Mouse (Mus musculus) forebrain, embryonic 12.5 days (tissue): Measurements from ENCODE around the gene Kcnj15. TPM values are rescaled to one million over a fixed set of nuclear protein-coding genes. Genes with fewer than 3 reads are reported as not detected.

ENCODE experiments used
- ATAC-seq: fragments of 200-750 bp; cut with Nextera tagmentation; 2 replicates; pipeline ENCODE4 v1.8.0; 2017; ENCODE audit warnings: moderate TSS enrichment; ENCODE audit not compliant: low FRiP score
- H3K27ac ChIP-seq: fragments of 300-500 bp; sonication (generic); 2 replicates; pipeline ENCODE4 v1.5.1; 2016; ENCODE audit warnings: mild to moderate bottlenecking
- H3K27me3 ChIP-seq: fragments of 300-500 bp; sonication (generic); 2 replicates; pipeline ENCODE4 v1.6.1; 2016; ENCODE audit warnings: mild to moderate bottlenecking
- H3K36me3 ChIP-seq: fragments of 300-500 bp; sonication (generic); replicated peaks from 2 replicates; pipeline ENCODE4 v1.6.1; 2016; ENCODE audit warnings: mild to moderate bottlenecking
- H3K4me1 ChIP-seq: fragments of 300-500 bp; sonication (generic); 2 replicates; pipeline ENCODE4 v1.6.1; 2016
- H3K4me2 ChIP-seq: fragments of 300-500 bp; sonication (generic); 2 replicates; pipeline ENCODE4 v1.6.1; 2016; ENCODE audit warnings: mild to moderate bottlenecking, moderate library complexity
- H3K4me3 ChIP-seq: fragments of 300-500 bp; sonication (generic); replicated peaks from 2 replicates; pipeline ENCODE4 v1.5.1; 2016; ENCODE audit warnings: mild to moderate bottlenecking
- H3K9ac ChIP-seq: fragments of 300-500 bp; sonication (generic); 2 replicates; pipeline ENCODE4 v1.6.1; 2016; ENCODE audit warnings: mild to moderate bottlenecking
- H3K9me3 ChIP-seq: fragments of 300-500 bp; sonication (generic); 2 replicates; pipeline ENCODE4 v1.6.1; 2016
- WGBS: fragments of 180-500 bp; shearing (Covaris S2); methylation state at CpG from one replicate; pipeline ENCODE4 v1.1.7; 2016; 5-methylcytosine and 5-hydroxymethylcytosine counted together
- polyA plus RNA-seq: library from polyadenylated mRNA; unstranded; fragments of >200 nt; fragmentation: Nextera tagmentation; extraction: Ambion mirVana; gene quantifications from 2 replicates; pipeline ENCODE4 v1.2.1, GENCODE M21; 2016

Kcnj15 gene
- polyA plus RNA-seq, result 0.14 and 0.24 TPM in 2 replicates

GRCm38 (mm10) chr16:95257266-95257894, at the start of gene Kcnj15:
TSS of gene Kcnj15 (plus strand) at chr16:95257558.
- no peaks in the 10 kb centered on the region for H3K4me1 ChIP-seq
- no peak for ATAC-seq
- H3K4me3 ChIP-seq, result no peak within 1 kb of the TSS
- no peak within 1 kb of the TSS for H3K27ac ChIP-seq
- no peak within 1 kb of the TSS for H3K4me2 ChIP-seq
- no peaks in the 10 kb centered on the region for H3K27me3 ChIP-seq
- H3K36me3 ChIP-seq, result no peaks in the 10 kb centered on the region
- H3K9ac ChIP-seq, result no peak within 1 kb of the TSS
- no peaks in the 10 kb centered on the region for H3K9me3 ChIP-seq
- 34% methylated on average over 6 of the region's 6 CpGs for WGBS

GRCm38 (mm10) chr16:95208243-95208642, 49.1 kb upstream of the Kcnj15 start:
- ATAC-seq, result no peak
- Histone ChIP-seq H3K9me3 (no peaks in the 10 kb centered on the region), H3K27ac (no peak overlapping the region), H3K36me3 (no peaks in the 10 kb centered on the region), H3K9ac (no peak overlapping the region), H3K4me2 (no peak overlapping the region), H3K27me3 (no peaks in the 10 kb centered on the region), H3K4me3 (no peak overlapping the region), H3K4me1 (no peaks in the 10 kb centered on the region)
- 85% methylated on average over 7 of the region's 7 CpGs for WGBS

DNA sequence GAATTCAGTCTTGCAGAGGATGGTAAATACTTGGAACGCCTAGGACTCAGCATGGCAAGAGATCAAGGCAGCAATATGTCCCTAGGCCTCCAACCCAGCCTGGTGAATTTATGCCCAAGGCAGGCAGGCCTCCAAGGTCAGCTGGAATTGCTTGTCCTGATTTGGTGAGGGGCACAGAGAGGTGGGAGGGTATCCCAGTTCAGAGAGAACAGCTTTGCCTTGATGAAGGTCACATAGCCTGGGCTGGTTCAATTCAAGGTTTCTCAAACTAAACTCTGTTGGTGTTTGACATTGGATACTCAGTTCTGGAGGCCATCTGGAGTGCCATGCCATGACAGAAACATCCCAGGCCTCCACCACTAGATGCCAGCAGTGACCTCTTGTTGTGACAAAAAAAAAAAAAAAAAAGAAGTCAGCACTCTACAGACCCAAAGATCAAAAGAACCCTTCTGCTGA, 48.3 kb upstream of the Kcnj15 start:
- H3K27ac ChIP-seq, result no peak overlapping the region
- no peak overlapping the region for H3K4me3 ChIP-seq
- 74% methylated on average over 1 of the region's 1 CpGs for WGBS
- H3K27me3 ChIP-seq, result no peaks in the 10 kb centered on the region
- no peaks in the 10 kb centered on the region for H3K9me3 ChIP-seq
- no peak overlapping the region for H3K4me2 ChIP-seq
- no peak for ATAC-seq
- no peak overlapping the region for H3K9ac ChIP-seq
- H3K36me3 ChIP-seq, result no peaks in the 10 kb centered on the region
- no peaks in the 10 kb centered on the region for H3K4me1 ChIP-seq

GRCm38 (mm10) chr16:95214251-95215197, 42.8 kb upstream of the Kcnj15 start:
- Histone ChIP-seq H3K4me3 (no peak overlapping the region), H3K9ac (no peak overlapping the region), H3K27me3 (no peaks in the 10 kb centered on the region), H3K36me3 (no peaks in the 10 kb centered on the region), H3K27ac (no peak overlapping the region), H3K9me3 (no peaks in the 10 kb centered on the region), H3K4me2 (no peak overlapping the region), H3K4me1 (no peaks in the 10 kb centered on the region)
- no peak for ATAC-seq
- 81% methylated on average over 7 of the region's 7 CpGs for WGBS

- no peak overlapping the region for H3K4me3 ChIP-seq
- H3K36me3 ChIP-seq, result no peaks in the 10 kb centered on the region
- H3K4me1 ChIP-seq, result no peaks in the 10 kb centered on the region
- 67% methylated on average over 9 of the region's 9 CpGs for WGBS
- H3K9me3 ChIP-seq, result no peaks in the 10 kb centered on the region
- H3K4me2 ChIP-seq, result no peak overlapping the region
- no peak overlapping the region for H3K9ac ChIP-seq
- no peak for ATAC-seq
- H3K27me3 ChIP-seq, result no peaks in the 10 kb centered on the region
- H3K27ac ChIP-seq, result no peak overlapping the region
These were observed 41.6 kb upstream of the Kcnj15 start for GRCm38 (mm10) chr16:95215782-95216181.

GRCm38 (mm10) chr16:95216346-95216745, 41.0 kb upstream of the Kcnj15 start:
- no peaks in the 10 kb centered on the region for H3K4me1 ChIP-seq
- H3K27me3 ChIP-seq, result no peaks in the 10 kb centered on the region
- ATAC-seq, result no peak
- H3K36me3 ChIP-seq, result no peaks in the 10 kb centered on the region
- H3K9ac ChIP-seq, result no peak overlapping the region
- 89% methylated on average over 7 of the region's 7 CpGs for WGBS
- no peak overlapping the region for H3K4me2 ChIP-seq
- H3K9me3 ChIP-seq, result no peaks in the 10 kb centered on the region
- no peak overlapping the region for H3K4me3 ChIP-seq
- no peak overlapping the region for H3K27ac ChIP-seq

DNA sequence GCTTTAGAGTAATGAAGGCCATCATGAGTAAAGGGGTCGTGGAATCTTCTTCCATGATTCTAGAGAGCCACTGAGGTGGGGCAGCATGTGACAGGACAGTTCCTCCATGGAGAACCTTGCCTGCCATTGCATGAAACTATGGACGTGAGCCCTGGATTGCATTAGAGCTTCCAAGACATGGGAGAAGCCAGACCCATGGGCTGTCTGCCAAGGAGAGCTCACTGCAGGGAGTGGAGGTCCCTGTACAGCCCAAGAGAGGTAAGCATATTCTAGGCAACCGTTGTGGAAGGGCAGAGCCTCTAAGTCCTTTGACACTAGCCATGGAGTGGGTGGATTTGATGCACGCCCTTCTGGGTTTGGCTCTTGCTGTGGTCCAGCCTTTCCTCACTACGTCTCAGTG, 40.5 kb upstream of the Kcnj15 start:
- Histone ChIP-seq H3K4me3 (no peak overlapping the region), H3K27ac (no peak overlapping the region), H3K4me2 (no peak overlapping the region), H3K4me1 (no peaks in the 10 kb centered on the region), H3K9ac (no peak overlapping the region), H3K27me3 (no peaks in the 10 kb centered on the region), H3K9me3 (no peaks in the 10 kb centered on the region), H3K36me3 (no peaks in the 10 kb centered on the region)
- no peak for ATAC-seq
- 88% methylated on average over 5 of the region's 5 CpGs for WGBS

DNA sequence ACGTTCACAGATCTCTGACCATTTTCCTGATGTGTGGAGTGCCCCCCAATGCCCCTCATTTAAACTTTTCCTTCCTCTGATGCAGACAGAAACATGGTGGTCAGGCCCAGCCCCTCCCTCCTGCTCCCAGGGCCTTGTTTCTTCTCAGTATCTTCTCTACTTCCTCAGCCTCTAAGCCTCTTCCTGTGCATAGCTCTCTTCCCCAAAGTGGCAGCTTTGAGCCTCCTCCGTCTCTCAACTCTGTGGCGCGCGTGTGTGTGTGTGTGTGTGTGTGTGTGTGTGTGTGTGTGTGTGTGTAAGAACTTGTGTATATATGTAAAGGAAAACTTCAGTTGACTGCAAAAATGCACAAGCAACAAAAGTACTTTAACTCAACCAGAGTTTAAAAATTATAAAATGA, 38.6 kb upstream of the Kcnj15 start:
- no peak overlapping the region for H3K9ac ChIP-seq
- ATAC-seq, result no peak
- H3K4me1 ChIP-seq, result no peaks in the 10 kb centered on the region
- no peak overlapping the region for H3K4me3 ChIP-seq
- H3K4me2 ChIP-seq, result no peak overlapping the region
- H3K27ac ChIP-seq, result no peak overlapping the region
- no peaks in the 10 kb centered on the region for H3K36me3 ChIP-seq
- H3K27me3 ChIP-seq, result no peaks in the 10 kb centered on the region
- no peaks in the 10 kb centered on the region for H3K9me3 ChIP-seq
- WGBS, result 85% methylated on average over 5 of the region's 5 CpGs

- WGBS, result 47% methylated on average over 2 of the region's 2 CpGs
- H3K9ac ChIP-seq, result no peak overlapping the region
These were observed 37.9 kb upstream of the Kcnj15 start for GRCm38 (mm10) chr16:95219459-95219858.

GRCm38 (mm10) chr16:95221051-95221450, 36.3 kb upstream of the Kcnj15 start:
- Histone ChIP-seq H3K9ac (no peak overlapping the region), H3K4me1 (no peaks in the 10 kb centered on the region), H3K27ac (no peak overlapping the region), H3K27me3 (no peaks in the 10 kb centered on the region), H3K9me3 (no peaks in the 10 kb centered on the region), H3K4me2 (no peak overlapping the region), H3K36me3 (no peaks in the 10 kb centered on the region), H3K4me3 (no peak overlapping the region)
- WGBS, result 65% methylated on average over 4 of the region's 4 CpGs
- no peak for ATAC-seq

More at GRCm38 (mm10) chr16:95219459-95219858, 37.9 kb upstream of the Kcnj15 start:
- no peak for ATAC-seq
- no peak overlapping the region for H3K27ac ChIP-seq
- H3K27me3 ChIP-seq, result no peaks in the 10 kb centered on the region
- no peak overlapping the region for H3K4me2 ChIP-seq
- no peak overlapping the region for H3K4me3 ChIP-seq
- no peaks in the 10 kb centered on the region for H3K9me3 ChIP-seq
- no peaks in the 10 kb centered on the region for H3K4me1 ChIP-seq
- H3K36me3 ChIP-seq, result no peaks in the 10 kb centered on the region

DNA sequence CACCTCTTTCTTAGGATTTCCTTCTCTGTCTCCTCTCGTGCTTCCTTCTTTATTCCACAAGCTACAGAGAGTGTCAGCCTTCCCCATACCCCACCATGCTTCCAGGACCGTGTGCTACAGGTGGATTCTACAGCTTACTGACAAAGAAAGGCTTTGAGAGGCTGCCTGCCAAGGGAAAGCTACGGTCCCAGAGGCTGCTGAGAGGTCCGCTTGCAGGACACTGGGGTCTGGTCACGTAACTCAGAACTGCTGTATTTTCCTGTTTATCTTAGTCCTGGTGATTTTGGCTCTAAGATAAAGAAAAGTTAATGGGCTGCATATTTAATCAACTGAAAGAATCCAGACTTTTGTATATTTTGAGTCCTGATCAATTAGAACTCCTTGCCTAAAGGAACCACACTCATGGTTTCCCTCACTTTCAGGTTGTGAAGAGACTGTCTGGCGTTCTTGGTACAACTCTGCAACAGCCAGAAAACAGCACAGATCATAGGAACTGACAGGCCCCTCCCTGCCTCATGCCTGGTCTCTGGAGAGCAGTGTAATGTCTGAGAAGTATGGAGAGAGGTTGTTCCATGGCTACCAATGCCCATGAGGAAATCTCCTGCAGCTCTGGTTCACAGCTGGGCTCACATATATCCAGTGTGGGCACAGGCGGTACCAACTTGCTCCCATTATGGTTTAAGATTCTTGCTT, 35.2 kb upstream of the Kcnj15 start:
- ATAC-seq, result no peak
- no peak overlapping the region for H3K4me3 ChIP-seq
- peaks cover 2% of the 10 kb centered on the region; the same call in 1 of the 2 replicates for H3K27me3 ChIP-seq
- WGBS, result 70% methylated on average over 7 of the region's 7 CpGs
- no peak overlapping the region for H3K4me2 ChIP-seq
- no peak overlapping the region for H3K27ac ChIP-seq
- H3K4me1 ChIP-seq, result no peaks in the 10 kb centered on the region
- H3K9me3 ChIP-seq, result no peaks in the 10 kb centered on the region
- H3K36me3 ChIP-seq, result no peaks in the 10 kb centered on the region
- H3K9ac ChIP-seq, result no peak overlapping the region

DNA sequence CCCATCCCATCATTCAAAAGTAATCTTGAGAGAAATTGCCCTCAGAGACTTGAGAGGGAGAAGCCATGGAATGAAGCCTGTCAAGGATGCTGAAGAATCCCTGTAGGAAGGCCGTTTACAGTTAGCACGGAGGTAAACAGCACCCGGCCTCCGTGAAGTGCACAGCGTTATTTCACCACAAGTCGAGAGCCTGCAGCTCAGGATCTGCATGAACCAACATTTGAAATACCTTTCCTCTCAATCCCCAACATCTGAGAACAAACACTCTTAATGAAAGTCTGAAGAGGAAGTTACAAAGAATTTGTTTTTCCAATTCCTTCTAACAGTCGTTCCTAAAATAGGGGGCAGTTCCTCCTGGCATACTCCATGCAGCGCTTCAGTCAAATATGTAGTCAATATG, 33.9 kb upstream of the Kcnj15 start:
- no peak for ATAC-seq
- Histone ChIP-seq H3K36me3 (no peaks in the 10 kb centered on the region), H3K27ac (no peak overlapping the region), H3K27me3 (peaks cover 3% of the 10 kb centered on the region; the same call in 1 of the 2 replicates), H3K4me1 (no peaks in the 10 kb centered on the region), H3K9me3 (no peaks in the 10 kb centered on the region), H3K9ac (no peak overlapping the region), H3K4me2 (no peak overlapping the region), H3K4me3 (no peak overlapping the region)
- 88% methylated on average over 8 of the region's 8 CpGs for whole genome bisulfite sequencing
